Mouse (Mus musculus) limb, embryonic 15.5 days (tissue): ENCODE results near the gene Spats2. TPM values are rescaled to one million over a fixed set of nuclear protein-coding genes. Genes with fewer than 3 reads are reported as not detected.
A peak's percentile ranks its signal among the peaks of the same experiment; 100 is the strongest.
"Not testable (repeated sequence)": the region's sequence is repeated elsewhere in the genome, so short reads cannot be mapped to it uniquely, and the experiment has no call there.

Experiments used
- ATAC-seq: fragments of 200-750 bp; cut with Nextera tagmentation; 2 replicates; pipeline ENCODE4 v1.8.0; 2017; ENCODE audit warnings: low read depth, moderate TSS enrichment; ENCODE audit not compliant: insufficient number of reproducible peaks, low FRiP score, low TSS enrichment
- H3K27ac ChIP-seq: fragments of 300-500 bp; sonication (generic); 2 replicates; pipeline ENCODE4 v1.5.1; 2015; ENCODE audit warnings: moderate library complexity, mild to moderate bottlenecking, inconsistent platforms
- H3K27me3 ChIP-seq: fragments of 300-500 bp; sonication (generic); 2 replicates; pipeline ENCODE4 v1.6.1; 2015; ENCODE audit warnings: inconsistent platforms
- H3K36me3 ChIP-seq: fragments of 300-500 bp; sonication (generic); 2 replicates; pipeline ENCODE4 v1.6.1; 2015; ENCODE audit warnings: inconsistent platforms
- H3K4me1 ChIP-seq: fragments of 300-500 bp; sonication (generic); 2 replicates; pipeline ENCODE4 v1.6.1; 2015; ENCODE audit warnings: inconsistent platforms
- H3K4me2 ChIP-seq: fragments of 300-500 bp; sonication (generic); 2 replicates; pipeline ENCODE4 v1.6.1; 2015; ENCODE audit warnings: mild to moderate bottlenecking, inconsistent platforms
- H3K4me3 ChIP-seq: fragments of 300-500 bp; sonication (generic); 2 replicates; pipeline ENCODE4 v1.5.1; 2015; ENCODE audit warnings: mild to moderate bottlenecking, inconsistent platforms
- H3K9ac ChIP-seq: fragments of 300-500 bp; sonication (generic); 2 replicates; pipeline ENCODE4 v1.6.1; 2015; ENCODE audit warnings: inconsistent platforms
- H3K9me3 ChIP-seq: fragments of 300-500 bp; sonication (generic); 2 replicates; pipeline ENCODE4 v1.6.1; 2016; ENCODE audit warnings: inconsistent platforms
- WGBS: fragments of 180-500 bp; shearing (Covaris S2); methylation state at CpG from one replicate; pipeline ENCODE4 v1.1.7; 2015; 5-methylcytosine and 5-hydroxymethylcytosine counted together
- polyA plus RNA-seq: library from polyadenylated mRNA; unstranded; fragments of >200 nt; fragmentation: Nextera tagmentation; extraction: Ambion mirVana; gene quantifications from 2 replicates; pipeline ENCODE4 v1.2.1, GENCODE M21; 2015

Gene Spats2
- 28.7 and 33.1 TPM in 2 replicates for polyA plus RNA-seq

- peak within 1 kb of the TSS; percentile 80 for H3K4me2 ChIP-seq
- ATAC-seq, result no peak
- no peaks in the 10 kb centered on the region for H3K9me3 ChIP-seq
- WGBS, result 1% methylated on average over 12 of the region's 12 CpGs
- peak within 1 kb of the TSS; percentile 85 for H3K9ac ChIP-seq
- H3K4me3 ChIP-seq, result peak within 1 kb of the TSS; percentile 84
- no peaks in the 10 kb centered on the region for H3K36me3 ChIP-seq
- no peaks in the 10 kb centered on the region; the same call in 1 of the 2 replicates for H3K27me3 ChIP-seq
- H3K27ac ChIP-seq, result peak within 1 kb of the TSS; percentile 95
- H3K4me1 ChIP-seq, result peaks cover 27% of the 10 kb centered on the region
These were observed at the start of gene Spats2 for GRCm38 (mm10) chr15:99125711-99126080. Gene Spats2, plus strand, starts transcription at chr15:99125916.

- Histone ChIP-seq H3K4me2 (peak overlapping the region; percentile 89), H3K4me3 (peak overlapping the region; percentile 61), H3K36me3 (peaks cover 21% of the 10 kb centered on the region; the same call in 1 of the 2 replicates), H3K4me1 (peaks cover 21% of the 10 kb centered on the region)
- ATAC-seq, H3K27me3 ChIP-seq, H3K9ac ChIP-seq, H3K9me3 ChIP-seq, H3K27ac ChIP-seq: not testable (repeated sequence)
- WGBS, result 99% methylated on average over 3 of the region's 3 CpGs
These were observed 49.7 kb upstream of the Spats2 start for GRCm38 (mm10) chr15:99076011-99076410.

GRCm38 (mm10) chr15:99078181-99078910 lies 47.4 kb upstream of the Spats2 start:
- Histone ChIP-seq H3K9ac (0 out of 2 replicates have a peak overlapping the region, but pooled peaks have one; percentile 4), H3K27ac (no peak overlapping the region), H3K4me1 (peaks cover 21% of the 10 kb centered on the region), H3K4me2 (no peak overlapping the region), H3K27me3 (peaks cover 7% of the 10 kb centered on the region), H3K4me3 (no peak overlapping the region), H3K36me3 (peaks cover 41% of the 10 kb centered on the region), H3K9me3 (no peaks in the 10 kb centered on the region)
- ATAC-seq, result no peak
- 84% methylated on average over 15 of the region's 15 CpGs for WGBS

GRCm38 (mm10) chr15:99079804-99080203 lies 45.9 kb upstream of the Spats2 start:
- Histone ChIP-seq H3K4me3 (no peak overlapping the region), H3K9me3 (no peaks in the 10 kb centered on the region), H3K27ac (no peak overlapping the region), H3K4me1 (peaks cover 17% of the 10 kb centered on the region), H3K4me2 (no peak overlapping the region), H3K27me3 (peaks cover 21% of the 10 kb centered on the region), H3K36me3 (peaks cover 41% of the 10 kb centered on the region), H3K9ac (no peak overlapping the region)
- WGBS, result 77% methylated on average over 3 of the region's 3 CpGs
- ATAC-seq, result no peak

GRCm38 (mm10) chr15:99082322-99082721 lies 43.4 kb upstream of the Spats2 start:
- peaks cover 46% of the 10 kb centered on the region for H3K27me3 ChIP-seq
- 94% methylated on average over 12 of the region's 12 CpGs for WGBS

GRCm38 (mm10) chr15:99082840-99083239 lies 42.9 kb upstream of the Spats2 start:
- Histone ChIP-seq H3K27ac (no peak overlapping the region), H3K9me3 (no peaks in the 10 kb centered on the region), H3K4me1 (peaks cover 9% of the 10 kb centered on the region), H3K4me2 (no peak overlapping the region), H3K4me3 (no peak overlapping the region), H3K36me3 (peaks cover 34% of the 10 kb centered on the region), H3K27me3 (peaks cover 51% of the 10 kb centered on the region), H3K9ac (no peak overlapping the region)
- no peak for ATAC-seq
- 86% methylated on average over 16 of the region's 16 CpGs for WGBS

More at GRCm38 (mm10) chr15:99082322-99082721, 43.4 kb upstream of the Spats2 start:
- H3K4me3 ChIP-seq, result no peak overlapping the region
- no peak overlapping the region for H3K27ac ChIP-seq
- H3K4me1 ChIP-seq, result peaks cover 6% of the 10 kb centered on the region; the same call in 1 of the 2 replicates
- H3K9ac ChIP-seq, result no peak overlapping the region
- peaks cover 39% of the 10 kb centered on the region for H3K36me3 ChIP-seq
- no peaks in the 10 kb centered on the region for H3K9me3 ChIP-seq
- H3K4me2 ChIP-seq, result no peak overlapping the region
- ATAC-seq, result no peak

GRCm38 (mm10) chr15:99083258-99083657 lies 42.5 kb upstream of the Spats2 start:
- Histone ChIP-seq H3K27ac (no peak overlapping the region), H3K4me1 (peaks cover 13% of the 10 kb centered on the region), H3K9me3 (no peaks in the 10 kb centered on the region), H3K4me3 (no peak overlapping the region), H3K27me3 (peaks cover 56% of the 10 kb centered on the region), H3K4me2 (no peak overlapping the region), H3K9ac (no peak overlapping the region), H3K36me3 (peaks cover 33% of the 10 kb centered on the region)
- WGBS, result 66% methylated on average over 9 of the region's 9 CpGs
- no peak for ATAC-seq

GRCm38 (mm10) chr15:99083867-99084557 lies 41.7 kb upstream of the Spats2 start:
- peaks cover 33% of the 10 kb centered on the region for H3K36me3 ChIP-seq
- no peak overlapping the region for H3K27ac ChIP-seq
- 13% methylated on average over 11 of the region's 11 CpGs for WGBS
- no peak for ATAC-seq
- no peak overlapping the region for H3K9ac ChIP-seq
- H3K27me3 ChIP-seq, result peaks cover 63% of the 10 kb centered on the region
- no peaks in the 10 kb centered on the region for H3K9me3 ChIP-seq
- H3K4me1 ChIP-seq, result peaks cover 14% of the 10 kb centered on the region
- H3K4me2 ChIP-seq, result no peak overlapping the region
- no peak overlapping the region for H3K4me3 ChIP-seq

- no peaks in the 10 kb centered on the region for H3K9me3 ChIP-seq
- H3K27ac ChIP-seq, result no peak overlapping the region
- H3K4me3 ChIP-seq, result no peak overlapping the region
- H3K36me3 ChIP-seq, result peaks cover 33% of the 10 kb centered on the region
- 16% methylated on average over 19 of the region's 19 CpGs for WGBS
- H3K27me3 ChIP-seq, result peaks cover 69% of the 10 kb centered on the region
- H3K4me2 ChIP-seq, result no peak overlapping the region
- peaks cover 16% of the 10 kb centered on the region for H3K4me1 ChIP-seq
- no peak for ATAC-seq
- no peak overlapping the region for H3K9ac ChIP-seq
These were observed 41.1 kb upstream of the Spats2 start for GRCm38 (mm10) chr15:99084618-99085017.

GRCm38 (mm10) chr15:99085997-99086396 lies 39.7 kb upstream of the Spats2 start:
- Histone ChIP-seq H3K27ac (no peak overlapping the region), H3K4me1 (peaks cover 16% of the 10 kb centered on the region), H3K27me3 (peaks cover 83% of the 10 kb centered on the region), H3K4me2 (no peak overlapping the region), H3K9me3 (no peaks in the 10 kb centered on the region), H3K9ac (no peak overlapping the region), H3K4me3 (no peak overlapping the region), H3K36me3 (peaks cover 21% of the 10 kb centered on the region)
- WGBS, result 62% methylated on average over 4 of the region's 4 CpGs
- ATAC-seq, result no peak

GRCm38 (mm10) chr15:99087253-99088075 lies 38.3 kb upstream of the Spats2 start, which contains the start of gene C1ql4:
Gene C1ql4, minus strand, starts transcription at chr15:99087817.
- ATAC-seq, result no peak
- H3K4me3 ChIP-seq, result peak within 1 kb of the TSS; percentile 32
- no peak within 1 kb of the TSS for H3K27ac ChIP-seq
- peaks cover 16% of the 10 kb centered on the region for H3K4me1 ChIP-seq
- WGBS, result 6% methylated on average over 58 of the region's 60 CpGs
- H3K4me2 ChIP-seq, result peak within 1 kb of the TSS; percentile 49
- peaks cover 95% of the 10 kb centered on the region for H3K27me3 ChIP-seq
- no peak within 1 kb of the TSS for H3K9ac ChIP-seq
- H3K36me3 ChIP-seq, result peaks cover 7% of the 10 kb centered on the region
- H3K9me3 ChIP-seq, result no peaks in the 10 kb centered on the region
